Mouse (Mus musculus) heart, adult 8-10 months (tissue): ENCODE measurements at regions not wholly inside any gene's neighbourhood (a gene's known extent, or its start where the extent isn't known, plus 50 kb on each side); places are given as distances from the start of the nearest gene placed in this dataset.

ENCODE experiments used
- DNase-seq: peaks from one replicate; pipeline ENCODE4 v3.0.0; 2022; ENCODE audit warnings: low spot score

- DNase-seq, result no peak
Observed at GRCm38 (mm10) chr9:102449366-102449765, 56.2 kb upstream of the Ky start.

GRCm38 (mm10) chr9:102446066-102446465 lies 59.5 kb upstream of the Ky start:
- no peak for DNase-seq

GRCm38 (mm10) chr9:102442198-102442842 lies 63.2 kb upstream of the Ky start:
- DNase-seq, result peak; percentile 39

- DNase-seq, result peak; percentile 42
Observed at GRCm38 (mm10) chr9:102437641-102438040, 67.9 kb upstream of the Ky start.

GRCm38 (mm10) chr9:102436378-102436777 lies 69.2 kb upstream of the Ky start:
- no peak for DNase-seq

- DNase-seq, result no peak
Observed at GRCm38 (mm10) chr9:102428031-102428430, 73.5 kb upstream of the Ephb1 start.

- DNase-seq, result no peak
Observed at GRCm38 (mm10) chr9:102424672-102425345, 70.3 kb upstream of the Ephb1 start.

- no peak for DNase-seq
Observed at GRCm38 (mm10) chr9:102423919-102424671, 69.6 kb upstream of the Ephb1 start.

- DNase-seq, result no peak
Observed at GRCm38 (mm10) chr9:102423465-102423918, 69.0 kb upstream of the Ephb1 start.

- DNase-seq, result no peak
Observed at GRCm38 (mm10) chr9:102421826-102422225, 67.3 kb upstream of the Ephb1 start.

GRCm38 (mm10) chr9:102420196-102420595 lies 65.7 kb upstream of the Ephb1 start:
- DNase-seq, result no peak

GRCm38 (mm10) chr9:102413631-102414030 lies 59.1 kb upstream of the Ephb1 start:
- no peak for DNase-seq

- DNase-seq, result no peak
Observed at GRCm38 (mm10) chr9:102410666-102411065, 56.2 kb upstream of the Ephb1 start.

GRCm38 (mm10) chr9:102406017-102406416 lies 51.5 kb upstream of the Ephb1 start:
- DNase-seq, result no peak
